Mouse (Mus musculus) stomach, postnatal 0 days (tissue): Measurements from ENCODE around the gene Sik3.

Experiments used
- CTCF ChIP-seq: IDR thresholded peaks from 2 replicates; pipeline ENCODE4 v1.5.1; 2016; ENCODE audit warnings: antibody characterized with exemption, low read depth, mild to moderate bottlenecking, moderate library complexity
- EP300 ChIP-seq: optimal IDR thresholded peaks from 2 replicates; pipeline ENCODE3; 2016; ENCODE audit warnings: antibody characterized with exemption

GRCm38 (mm10) chr9:46033058-46033457, 20.4 kb downstream of the Sik3 start:
- TF ChIP-seq CTCF (no peak), EP300 (no peak)
